Mouse (Mus musculus): Measurements from ENCODE around the gene Cadm1. TPM values are rescaled to one million over a fixed set of nuclear protein-coding genes. Genes with fewer than 3 reads are reported as not detected.
A peak's percentile ranks its signal among the peaks of the same experiment; 100 is the strongest.

Cadm1 gene
- total and polyA plus RNA-seq, 3 experiments: 0.14 to 0.31 TPM; not detected in 1

DNA sequence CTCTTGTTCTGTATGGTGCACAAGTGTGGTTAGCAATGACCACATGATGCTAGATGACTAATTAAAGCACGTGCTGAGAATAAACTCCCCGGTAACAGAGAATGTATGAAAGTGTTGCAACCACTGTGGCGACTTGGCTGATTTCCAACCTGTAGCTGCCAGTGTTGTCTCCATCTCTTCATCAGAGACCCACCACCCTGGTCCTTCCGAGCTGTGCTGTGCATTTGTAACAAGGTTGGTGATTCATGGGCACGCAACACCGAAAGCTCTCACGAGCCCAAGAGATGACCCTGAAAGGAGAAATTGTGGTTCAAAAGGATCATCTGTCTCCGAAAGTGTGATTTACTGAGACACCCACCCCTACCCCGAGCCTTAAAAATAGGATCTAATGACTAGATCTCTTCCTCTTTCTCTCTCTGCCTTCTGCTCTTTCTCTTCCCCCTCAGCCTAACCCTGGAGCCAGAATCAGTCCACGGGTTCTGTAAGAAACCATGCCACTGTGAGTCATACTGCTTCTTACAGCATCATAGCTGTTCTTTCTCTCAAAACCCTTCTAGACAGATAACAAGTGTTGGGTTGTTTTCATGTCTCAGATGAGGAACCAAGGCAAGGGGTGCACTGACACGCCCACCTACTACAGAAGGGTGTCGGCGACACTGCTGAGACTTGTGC lies 203.9 kb downstream of the Cadm1 start (continued):
- TF ChIP-seq MXI1 (IDR thresholded peaks at IDR 0.05; ENCODE audit: low read depth, low read length): peak; percentile 13; the same call in 1 of the 2 replicates
- TF ChIP-seq SMC3 (IDR thresholded peaks at IDR 0.05; ENCODE audit: low read depth, low read length): no peak
- peak; percentile 66; the same call in 1 of the 2 replicates for TF ChIP-seq BHLHE40 (IDR thresholded peaks at IDR 0.05; ENCODE audit: borderline replicate concordance, low read depth, low read length)
- TF ChIP-seq USF2 (IDR thresholded peaks at IDR 0.05; ENCODE audit: borderline replicate concordance in 1 of 2, insufficient read depth in 1 of 2, low read depth in 1 of 2, low read length in 2 of 2): no peak
- TF ChIP-seq MAZ (IDR thresholded peaks at IDR 0.05; ENCODE audit: low read depth, low read length): no peak
- no peak for TF ChIP-seq ELF1 (IDR thresholded peaks at IDR 0.05; ENCODE audit: low read depth, low read length)
- no peak for TF ChIP-seq ZC3H11A (IDR thresholded peaks at IDR 0.05; ENCODE audit: low read depth, low read length)
- TF ChIP-seq UBTF (IDR thresholded peaks at IDR 0.05; ENCODE audit: borderline replicate concordance, insufficient read depth, low read depth, low read length): no peak

DNA sequence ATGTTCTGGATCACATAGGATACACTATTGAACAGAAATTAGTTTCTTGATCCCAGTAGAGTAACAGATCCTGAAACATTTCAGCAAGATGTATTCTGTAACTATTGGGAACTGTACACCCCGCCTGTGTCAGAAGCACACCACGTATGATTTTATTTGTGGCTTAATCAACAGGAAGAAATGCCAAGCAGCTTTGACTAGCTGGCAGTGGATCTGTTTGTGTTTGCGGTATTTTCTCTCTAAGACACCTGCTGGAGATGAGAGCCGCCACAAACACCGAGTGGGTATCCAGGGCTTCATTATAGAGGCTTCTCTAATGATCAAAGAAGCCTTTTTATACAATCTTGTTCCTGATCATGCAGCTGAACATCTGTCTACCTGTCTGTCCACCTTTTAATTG lies 204.9 kb downstream of the Cadm1 start:
- DNase-seq (ENCODE audit: low read depth, low spot score): no peak
- H3K36me3 ChIP-seq (ENCODE audit: control insufficient read depth in 1 of 2, insufficient read depth in 2 of 2, low read length in 2 of 2): peaks cover 0 to 2% of the 10 kb centered on the region in 2 experiments; a peak in 2 of 4 replicates
- TF ChIP-seq RAD21 (IDR thresholded peaks at IDR 0.05; ENCODE audit: low read depth, low read length) (no peak), ZNF384 (IDR thresholded peaks at IDR 0.05; ENCODE audit: low read depth, low read length) (no peak), TCF12 (IDR thresholded peaks at IDR 0.05; ENCODE audit: low read depth, low read length) (no peak), UBTF (IDR thresholded peaks at IDR 0.05; ENCODE audit: borderline replicate concordance, insufficient read depth, low read depth, low read length) (no peak), TBP (IDR thresholded peaks at IDR 0.05; ENCODE audit: low read depth, low read length) (no peak), USF1 (IDR thresholded peaks at IDR 0.05; ENCODE audit: low read depth, low read length) (no peak), ELF1 (IDR thresholded peaks at IDR 0.05; ENCODE audit: low read depth, low read length) (no peak), SIN3A (IDR thresholded peaks at IDR 0.05; ENCODE audit: low read length) (no peak), POLR2A (IDR thresholded peaks at IDR 0.05; ENCODE audit: control insufficient read depth in 1 of 2, insufficient read depth in 1 of 2, low read depth in 1 of 2, low read length in 2 of 2, poor library complexity in 1 of 2) (no peak), MXI1 (IDR thresholded peaks at IDR 0.05; ENCODE audit: low read depth, low read length) (no peak)
- H3K9ac ChIP-seq (ENCODE audit: control insufficient read depth, low read depth, low read length, poor library complexity, severe bottlenecking): no peak overlapping the region
- H3K79me2 ChIP-seq (ENCODE audit: control insufficient read depth, insufficient read depth, low read length, poor library complexity): no peaks in the 10 kb centered on the region
- peaks cover 0 to 16% of the 10 kb centered on the region in 2 experiments; a peak in 2 of 4 replicates for H3K4me1 ChIP-seq (ENCODE audit: control insufficient read depth in 1 of 2, insufficient read depth in 2 of 2, low read length in 2 of 2)
- no peaks in the 10 kb centered on the region for H3K9me3 ChIP-seq (replicated peaks; ENCODE audit: insufficient read depth, low read length)
- no peak overlapping the region for H3K4me3 ChIP-seq (ENCODE audit: control insufficient read depth in 1 of 2, insufficient read depth in 1 of 2, low read depth in 2 of 2, low read length in 2 of 2)
- peak overlapping the region; percentile 59 for H3K27ac ChIP-seq (ENCODE audit: control insufficient read depth, low read depth, low read length)
- H3K27me3 ChIP-seq (ENCODE audit: control insufficient read depth in 1 of 2, insufficient read depth in 2 of 2, low read length in 2 of 2): no peaks in the 10 kb centered on the region

DNA sequence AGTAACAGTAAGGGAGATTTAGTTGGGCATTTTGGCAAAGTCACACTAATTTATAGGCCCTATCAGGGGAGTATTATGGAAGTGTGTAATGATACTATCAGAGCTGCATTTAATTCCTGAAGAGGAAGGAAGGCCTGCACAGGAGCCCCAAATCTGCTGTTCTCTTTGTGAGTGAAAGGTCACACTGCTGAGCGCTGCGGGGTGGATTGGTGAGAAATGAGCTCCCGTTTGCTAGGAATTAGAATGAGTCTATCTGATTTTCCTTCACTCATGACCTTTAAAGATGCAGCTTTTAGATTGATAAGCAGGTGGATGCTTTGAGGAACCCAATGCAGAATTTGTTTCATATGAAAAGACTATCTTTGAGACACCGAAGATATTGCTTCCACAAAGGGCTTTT lies 208.8 kb downstream of the Cadm1 start:
- no peaks in the 10 kb centered on the region for H3K9me3 ChIP-seq (replicated peaks; ENCODE audit: insufficient read depth, low read length)

More for the DNA sequence above, 208.8 kb downstream of the Cadm1 start:
- H3K9ac ChIP-seq (ENCODE audit: control insufficient read depth, low read depth, low read length, poor library complexity, severe bottlenecking): no peak overlapping the region
- H3K27ac ChIP-seq (ENCODE audit: control insufficient read depth, low read depth, low read length): no peak overlapping the region
- no peaks in the 10 kb centered on the region for H3K27me3 ChIP-seq (ENCODE audit: control insufficient read depth in 1 of 2, insufficient read depth in 2 of 2, low read length in 2 of 2)
- H3K4me3 ChIP-seq (ENCODE audit: control insufficient read depth in 1 of 2, insufficient read depth in 1 of 2, low read depth in 2 of 2, low read length in 2 of 2): no peak overlapping the region
- peaks cover 0 to 12% of the 10 kb centered on the region in 2 experiments; a peak in 2 of 4 replicates for H3K4me1 ChIP-seq (ENCODE audit: control insufficient read depth in 1 of 2, insufficient read depth in 2 of 2, low read length in 2 of 2)
- TF ChIP-seq RAD21 (IDR thresholded peaks at IDR 0.05; ENCODE audit: low read depth, low read length) (no peak), USF1 (IDR thresholded peaks at IDR 0.05; ENCODE audit: low read depth, low read length) (no peak), E2F4 (IDR thresholded peaks at IDR 0.05; ENCODE audit: borderline replicate concordance, low read depth, low read length) (no peak)
- H3K79me2 ChIP-seq (ENCODE audit: control insufficient read depth, insufficient read depth, low read length, poor library complexity): no peaks in the 10 kb centered on the region
- no peaks in the 10 kb centered on the region; a peak in 1 of 4 replicates for H3K36me3 ChIP-seq (ENCODE audit: control insufficient read depth in 1 of 2, insufficient read depth in 2 of 2, low read length in 2 of 2)
- no peak for DNase-seq (ENCODE audit: low read depth, low spot score)
